Mouse (Mus musculus): ENCODE results near the gene Anks3. TPM values are rescaled to one million over a fixed set of nuclear protein-coding genes. Genes with fewer than 3 reads are reported as not detected.

Anks3 gene
- 10 to 100 TPM; 48.8 to 58.9 (median 56.3) TPM for total RNA-seq (2022)

DNA sequence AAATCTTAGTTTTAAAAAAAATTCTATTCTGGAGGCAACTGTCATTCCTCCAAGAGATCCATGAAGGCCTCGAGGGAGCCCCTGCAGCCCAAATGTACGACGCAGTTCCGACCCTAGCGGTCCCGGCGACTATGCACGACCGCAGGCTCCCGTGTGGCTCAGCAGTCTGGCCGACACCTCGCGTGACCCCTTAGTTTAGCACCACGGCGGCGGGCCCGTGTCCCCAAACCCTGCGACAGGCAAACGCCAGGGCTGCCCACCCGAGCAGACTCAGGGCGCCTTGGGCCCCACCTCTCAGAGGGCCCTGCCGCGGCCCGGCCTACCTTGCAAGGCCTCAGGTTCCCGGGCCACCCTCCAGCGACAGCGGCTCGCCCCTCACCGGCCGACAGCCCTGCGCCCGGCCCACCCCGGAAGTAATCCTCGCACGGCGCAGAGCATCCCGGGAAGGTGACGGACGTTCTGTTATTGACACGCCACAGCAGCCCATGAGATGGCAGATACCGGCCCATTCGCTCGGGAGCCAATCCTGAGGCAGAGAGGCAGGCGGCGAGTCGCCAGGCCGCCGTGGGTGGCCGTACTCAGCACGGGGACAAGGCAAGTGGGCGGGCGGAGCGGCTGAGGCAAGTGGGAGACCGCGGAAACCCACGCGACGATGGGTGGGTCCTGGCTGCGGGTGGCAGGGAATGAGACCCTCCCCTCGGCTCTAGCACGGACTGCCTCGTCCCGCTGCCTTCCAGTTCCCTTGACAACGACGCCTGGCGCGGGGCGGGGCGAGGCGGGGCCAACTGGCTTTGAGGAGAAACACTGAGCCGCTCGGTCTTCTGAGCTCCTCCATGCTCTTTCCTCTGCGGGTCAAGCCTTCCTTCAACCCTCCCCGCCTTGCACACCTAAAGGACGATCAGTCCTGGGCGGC lies at the start of gene Anks3:
Anks3 (minus strand) TSS at position 409 of the 913 bp plus-strand sequence.
- peak; percentile 96 to 100 for DNase-seq (ENCODE audit: low spot score in 2 of 2)

- DNase-seq (ENCODE audit: low spot score in 2 of 2) = peak; percentile 94 to 100
Measured at GRCm38 (mm10) chr16:5013054-5013838, 49.2 kb upstream of the Anks3 start, which contains the start of gene Rogdi. Gene Rogdi, minus strand, starts transcription at chr16:5013553.

DNA sequence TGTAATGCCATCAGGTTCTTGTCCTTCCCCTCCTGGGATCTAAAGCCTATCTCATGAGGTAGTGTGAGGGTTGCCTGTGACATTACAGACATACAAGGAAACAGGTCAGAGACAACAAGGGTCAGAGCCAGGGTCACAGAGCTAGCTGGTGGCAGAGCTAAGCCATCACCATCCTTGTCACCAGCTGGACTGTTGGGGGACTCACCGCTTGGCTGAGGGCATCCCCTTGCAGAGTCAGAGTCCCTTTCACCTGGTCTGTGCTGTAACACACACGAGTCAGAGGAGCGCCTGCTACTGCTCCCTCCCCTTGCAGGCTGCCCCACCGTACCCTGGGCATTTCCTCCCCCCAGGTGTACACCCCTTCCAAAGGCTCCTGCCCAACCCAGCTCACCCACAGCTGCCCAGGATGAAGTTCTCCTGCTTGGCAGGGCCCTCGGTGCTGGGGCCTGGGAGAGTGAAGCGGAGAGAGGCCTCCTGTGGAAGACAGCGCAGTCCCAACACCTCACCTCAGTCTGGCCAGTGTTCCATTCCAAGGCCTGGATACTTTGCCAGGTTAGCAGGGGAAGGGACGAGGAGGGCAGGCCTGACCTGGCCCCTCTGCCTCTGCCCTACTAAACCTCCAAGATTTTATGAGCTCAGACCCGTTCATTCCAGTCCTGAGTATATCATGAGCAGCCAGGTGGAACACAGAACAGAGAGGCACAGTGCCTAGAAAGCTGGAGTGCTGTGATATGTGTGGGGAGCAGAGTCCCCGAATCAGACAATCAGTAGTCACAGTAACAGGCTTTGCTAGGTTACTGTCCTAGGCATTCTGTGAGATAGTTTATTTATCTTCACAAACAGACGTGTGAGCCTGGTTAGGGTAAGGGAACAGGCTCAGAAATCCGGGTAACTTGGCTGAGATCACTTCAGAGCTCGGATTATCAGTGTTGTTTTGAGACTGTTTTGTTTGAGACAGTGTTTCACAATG lies 48.3 kb upstream of the Anks3 start:
- no peak for DNase-seq (ENCODE audit: low spot score in 2 of 2)

DNA sequence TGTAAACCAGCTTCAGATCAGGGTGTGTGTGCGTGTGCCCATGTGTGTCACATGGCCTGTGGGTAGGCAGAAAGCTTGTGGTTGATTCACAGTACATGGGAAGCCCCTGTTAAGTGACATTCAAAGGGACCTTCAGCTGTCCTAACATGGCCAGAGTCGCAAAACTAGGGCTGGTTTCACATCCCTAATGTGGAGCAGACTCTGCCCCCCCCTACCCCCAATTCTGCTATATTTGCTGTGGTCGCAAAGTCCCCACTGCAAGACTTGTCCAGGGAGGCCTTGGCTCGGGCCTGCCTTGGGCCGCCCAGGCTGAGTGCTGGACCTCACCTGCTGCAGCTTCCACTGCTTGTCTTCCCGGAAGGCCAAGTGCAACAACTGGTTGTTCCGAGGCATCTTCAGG lies 47.3 kb upstream of the Anks3 start:
- no peak for DNase-seq (ENCODE audit: low spot score in 2 of 2)

DNA sequence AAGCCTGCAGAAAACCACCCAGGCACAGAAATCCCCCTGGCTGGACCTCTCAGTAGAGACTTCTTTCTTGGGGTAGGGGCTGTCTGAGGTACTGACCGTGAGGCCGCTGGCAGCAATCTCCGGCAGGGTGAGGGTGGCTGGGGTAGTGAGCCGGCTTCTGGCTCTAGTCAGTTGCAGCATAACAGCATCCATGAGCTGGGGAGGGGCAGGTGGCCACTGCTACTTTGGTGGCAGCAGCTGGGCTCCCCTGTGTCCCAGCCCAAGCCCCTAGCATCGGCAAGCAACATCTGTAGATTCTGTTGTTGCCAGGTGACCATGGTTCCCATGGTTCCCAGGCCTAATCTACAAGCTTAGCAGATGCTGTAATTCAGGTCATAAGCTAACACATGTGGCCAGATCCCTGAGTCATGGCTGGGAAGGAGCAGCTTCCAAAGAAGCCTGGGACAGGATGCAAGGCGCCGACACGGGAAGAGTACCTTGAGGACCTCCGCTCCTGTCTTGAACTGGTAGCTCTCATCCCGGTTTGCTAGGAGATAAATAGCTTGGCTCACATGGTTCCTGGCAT lies 46.4 kb upstream of the Anks3 start:
- DNase-seq (ENCODE audit: low spot score in 2 of 2) = no peak

GRCm38 (mm10) chr16:5008076-5008475 lies 44.1 kb upstream of the Anks3 start:
- no peak for DNase-seq (ENCODE audit: low spot score in 2 of 2)

DNA sequence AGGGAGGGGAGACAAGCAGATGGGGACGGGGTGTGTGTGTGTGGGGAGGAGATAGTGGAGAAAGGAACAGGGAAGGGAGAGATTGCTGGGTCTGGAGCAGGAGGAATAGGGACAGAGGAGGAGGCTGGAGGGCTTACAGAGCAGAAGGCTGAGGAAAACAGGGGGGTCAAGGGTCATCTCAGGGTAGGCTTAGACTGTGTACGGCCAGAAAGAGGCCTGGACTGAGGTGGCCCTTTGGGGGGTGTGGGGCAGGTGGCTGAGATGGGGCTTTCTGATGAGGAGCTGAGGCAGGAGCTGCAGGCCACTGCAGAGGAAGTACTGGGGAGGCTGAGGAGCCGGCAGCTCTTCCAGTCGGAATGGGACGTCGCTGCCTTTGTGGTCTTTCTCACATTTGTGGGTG lies 43.5 kb upstream of the Anks3 start:
- DNase-seq (ENCODE audit: low spot score in 2 of 2) = no peak

DNA sequence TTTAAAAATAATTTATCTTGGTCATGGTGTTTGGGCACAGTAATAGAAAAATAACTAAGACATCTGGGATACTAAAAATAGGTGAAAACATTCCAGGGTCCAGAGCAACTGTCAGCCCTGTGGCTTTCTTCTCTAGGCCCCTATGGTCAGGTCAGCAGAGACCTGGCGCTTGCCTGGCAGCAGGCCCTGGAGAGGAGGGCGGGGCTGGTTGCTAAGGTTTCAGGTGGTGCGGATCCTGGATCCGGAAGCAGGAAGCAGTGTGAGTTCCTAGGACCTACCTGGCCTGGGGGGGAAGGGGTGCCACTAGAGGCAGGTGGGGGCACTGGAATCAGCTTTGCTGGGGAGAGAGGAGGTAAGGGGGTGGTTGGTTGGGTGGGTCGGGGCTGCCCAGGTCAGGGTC lies 43.1 kb upstream of the Anks3 start, which contains the start of gene Smim22:
Smim22 (plus strand) TSS at position 222 of the 400 bp plus-strand sequence.
- no peak for DNase-seq (ENCODE audit: low spot score in 2 of 2)

- DNase-seq (ENCODE audit: low spot score in 2 of 2) = no peak
Measured at GRCm38 (mm10) chr16:5000611-5001010, 36.6 kb upstream of the Anks3 start.

- no peak for DNase-seq (ENCODE audit: low spot score in 2 of 2)
Measured at GRCm38 (mm10) chr16:4998984-4999383, 35.0 kb upstream of the Anks3 start.

- no peak for DNase-seq (ENCODE audit: low spot score in 2 of 2)
Measured at GRCm38 (mm10) chr16:4997553-4997952, 33.5 kb upstream of the Anks3 start, which contains the start of gene Sept12. Gene Sept12, minus strand, starts transcription at chr16:4997852.

GRCm38 (mm10) chr16:4993276-4993675 lies 29.3 kb upstream of the Anks3 start:
- no peak for DNase-seq (ENCODE audit: low spot score in 2 of 2)

DNA sequence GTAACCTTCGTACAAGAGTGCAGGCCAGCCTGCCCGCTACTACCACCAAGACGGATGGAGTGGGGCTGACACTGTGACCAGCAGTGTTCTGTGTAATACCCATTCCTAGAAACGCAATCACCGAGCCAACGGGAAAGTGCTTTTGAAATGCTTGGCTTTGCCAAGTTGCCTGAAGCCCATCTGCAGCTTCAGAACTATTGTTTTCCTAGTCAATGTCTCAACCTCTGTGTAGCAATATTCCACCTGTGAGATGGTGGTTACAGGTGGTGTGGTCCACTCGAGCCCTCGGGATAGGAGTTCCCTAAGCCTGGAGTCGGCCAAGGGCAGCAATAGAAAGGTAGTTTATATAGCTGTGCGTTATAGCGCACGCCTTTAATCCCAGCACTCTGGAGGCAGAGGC lies 20.7 kb upstream of the Anks3 start:
- DNase-seq (ENCODE audit: low spot score in 2 of 2) = no peak

- DNase-seq (ENCODE audit: low spot score in 2 of 2) = no peak
Measured at GRCm38 (mm10) chr16:4979755-4980380, 15.9 kb upstream of the Anks3 start.

DNA sequence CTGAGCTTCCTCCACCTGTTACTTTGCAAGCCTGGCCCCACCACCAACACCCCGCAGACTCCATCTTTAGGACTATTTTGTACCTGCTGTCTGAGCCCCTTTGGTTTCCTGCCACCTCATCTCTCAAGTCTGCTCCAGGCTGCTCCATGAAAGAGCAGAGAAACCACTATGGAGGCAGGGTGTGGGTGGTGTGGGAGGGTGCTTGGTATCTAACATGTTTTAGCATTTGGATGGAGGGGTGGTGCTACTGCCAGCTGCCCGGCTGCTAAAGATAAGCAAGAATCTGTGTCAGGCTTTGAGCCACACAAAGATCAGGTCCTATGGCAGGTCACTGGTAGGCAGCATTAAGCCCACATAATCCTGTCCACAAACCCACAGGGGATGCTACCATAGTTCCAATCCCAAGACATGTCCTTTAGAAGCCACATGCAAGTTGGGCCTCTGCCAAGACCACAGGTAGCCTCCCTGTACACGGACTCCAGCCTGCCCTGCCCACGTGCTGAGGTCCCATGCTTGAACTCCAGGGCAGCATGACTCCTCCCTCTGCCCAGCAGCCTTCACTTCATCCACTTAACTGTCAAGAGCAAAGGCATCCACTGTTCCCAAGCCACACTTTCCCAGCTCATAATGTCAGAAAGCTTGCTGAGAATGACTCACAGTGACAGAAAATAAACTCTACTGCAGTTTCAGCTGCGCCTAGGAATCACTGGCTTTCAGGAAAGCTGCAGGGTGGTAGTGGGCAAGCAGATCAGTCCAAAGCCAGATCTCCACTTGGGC lies 14.5 kb upstream of the Anks3 start:
- no peak for DNase-seq (ENCODE audit: low spot score in 2 of 2)

DNA sequence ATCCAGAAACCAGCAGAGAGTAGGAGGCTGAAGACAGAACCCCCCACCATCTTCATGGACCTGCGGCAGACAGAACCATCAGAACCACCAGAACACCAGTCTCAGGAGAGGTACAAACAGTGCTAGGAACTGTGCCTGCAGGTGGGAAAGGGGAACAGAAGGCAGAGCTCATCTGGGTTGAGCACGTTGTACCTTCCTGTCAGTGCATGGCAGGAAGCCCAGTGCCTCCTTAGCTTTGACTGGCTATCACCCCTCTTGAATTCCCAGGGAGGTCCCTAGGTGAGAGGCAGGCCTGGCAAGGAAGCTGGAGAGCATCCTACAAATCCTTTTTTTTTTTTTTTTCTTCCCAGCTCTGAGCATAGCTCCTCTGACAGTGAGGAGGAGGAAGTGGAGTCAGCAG lies 12.2 kb upstream of the Anks3 start:
- no peak for DNase-seq (ENCODE audit: low spot score in 2 of 2)

- DNase-seq (ENCODE audit: low spot score in 2 of 2) = no peak
Measured at GRCm38 (mm10) chr16:4974521-4974920, 10.5 kb upstream of the Anks3 start.

DNA sequence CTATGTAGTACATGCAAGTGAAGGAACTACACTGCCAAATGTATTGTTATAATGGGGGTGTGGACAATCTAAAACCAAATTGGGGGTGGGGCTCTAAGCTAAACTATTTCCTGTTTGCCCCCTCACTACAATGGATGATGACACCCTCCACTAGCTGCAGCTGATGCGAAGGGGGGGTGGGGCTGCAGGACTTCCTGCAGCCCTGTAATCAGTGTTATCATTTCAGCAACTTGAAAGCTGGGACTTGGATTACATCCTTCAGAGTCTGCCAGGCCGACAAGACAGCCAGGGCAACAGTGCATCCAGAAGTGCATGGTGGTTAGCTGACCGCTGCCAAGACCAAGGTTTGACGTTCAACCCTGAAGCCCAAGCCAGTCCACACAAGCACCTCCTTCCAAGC lies 7.6 kb upstream of the Anks3 start:
- DNase-seq (ENCODE audit: low spot score in 2 of 2) = no peak

DNA sequence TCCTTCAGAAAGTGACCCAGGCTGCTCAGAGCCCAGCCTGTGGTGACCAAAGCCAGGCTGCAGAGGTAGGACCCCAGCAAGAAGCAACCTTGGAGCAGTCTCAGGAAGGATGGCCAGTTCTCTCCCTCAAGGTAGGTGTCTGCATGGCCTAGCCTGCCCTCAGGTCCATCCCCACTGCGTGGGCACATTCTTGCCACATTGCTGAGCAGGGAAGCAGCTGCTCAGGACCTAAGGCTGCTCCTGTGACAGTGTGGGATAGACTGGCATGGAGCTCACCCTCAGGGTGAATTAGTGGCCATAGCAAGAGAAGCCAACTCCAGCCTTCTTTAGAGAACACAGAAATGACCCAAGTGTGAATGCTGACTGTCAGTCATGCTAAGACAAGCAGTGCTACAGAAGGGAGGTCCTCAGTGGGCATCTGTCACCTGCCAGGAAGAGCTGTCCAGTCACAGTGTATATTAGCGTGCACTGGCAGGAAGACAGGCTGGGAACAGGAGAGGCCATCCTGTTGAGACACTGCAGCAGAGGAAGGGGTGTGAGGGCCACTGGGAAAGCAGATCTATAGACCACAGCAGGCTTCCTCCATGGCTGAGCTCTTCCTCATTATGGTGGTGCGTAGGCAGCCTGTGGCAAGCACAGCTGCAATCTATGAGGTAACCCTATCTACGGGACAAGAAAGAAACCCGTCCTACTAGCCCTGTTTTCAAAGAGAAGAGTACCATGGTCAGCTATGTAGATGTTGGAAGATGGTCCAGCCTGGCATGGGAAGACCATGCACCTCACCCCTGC lies 5.2 kb upstream of the Anks3 start:
- DNase-seq (ENCODE audit: low spot score in 2 of 2) = no peak
